Mouse (Mus musculus): ENCODE results near the gene Stk19. TPM values are rescaled to one million over a fixed set of nuclear protein-coding genes. Genes with fewer than 3 reads are reported as not detected.

Stk19 gene
- polyA plus RNA-seq (2012; fragmentation: generic; extraction: Trizol), result 10 to 100 TPM; 38.4 to 44.5 TPM

GRCm38 (mm10) chr17:34836856-34837221, at the start of gene Stk19, which contains the start of gene Dxo:
Gene Stk19, minus strand, starts transcription at chr17:34836945.
Gene Dxo, plus strand, starts transcription at chr17:34837019.

GRCm38 (mm10) chr17:34881683-34882310, 45.1 kb upstream of the Stk19 start, which contains the start of gene Gm20547:
Gene Gm20547, minus strand, starts transcription at chr17:34882042.

DNA sequence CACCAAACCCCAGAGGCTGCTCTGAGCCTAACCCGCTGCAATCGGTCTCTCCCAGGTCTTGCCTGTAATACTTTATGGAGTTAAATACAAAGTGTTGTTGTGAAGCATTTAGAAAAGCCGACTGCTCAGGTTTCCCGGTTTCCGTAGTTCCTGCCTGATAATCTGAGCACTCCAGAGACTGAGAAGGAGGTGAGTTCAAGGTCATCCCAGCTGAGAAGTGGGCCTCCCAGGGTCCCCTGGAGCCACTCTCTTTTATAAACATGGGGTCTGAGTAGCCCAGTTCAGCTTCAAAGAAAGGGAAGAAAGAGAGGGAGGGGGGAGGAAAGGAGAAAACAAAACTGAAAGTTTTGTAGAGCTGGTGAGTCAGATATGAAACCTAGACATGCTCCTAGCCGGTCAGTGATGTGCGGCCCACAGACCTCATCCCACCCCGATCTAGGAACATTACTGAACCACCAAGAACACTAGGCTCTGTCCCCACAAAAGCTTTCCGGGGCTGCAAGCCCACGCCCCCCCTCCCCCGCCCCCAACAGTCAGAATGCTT, 42.7 kb upstream of the Stk19 start, which contains the start of gene Zbtb12:
TSS of gene Zbtb12 (plus strand) at position 148 of the 544 bp plus-strand sequence.

DNA sequence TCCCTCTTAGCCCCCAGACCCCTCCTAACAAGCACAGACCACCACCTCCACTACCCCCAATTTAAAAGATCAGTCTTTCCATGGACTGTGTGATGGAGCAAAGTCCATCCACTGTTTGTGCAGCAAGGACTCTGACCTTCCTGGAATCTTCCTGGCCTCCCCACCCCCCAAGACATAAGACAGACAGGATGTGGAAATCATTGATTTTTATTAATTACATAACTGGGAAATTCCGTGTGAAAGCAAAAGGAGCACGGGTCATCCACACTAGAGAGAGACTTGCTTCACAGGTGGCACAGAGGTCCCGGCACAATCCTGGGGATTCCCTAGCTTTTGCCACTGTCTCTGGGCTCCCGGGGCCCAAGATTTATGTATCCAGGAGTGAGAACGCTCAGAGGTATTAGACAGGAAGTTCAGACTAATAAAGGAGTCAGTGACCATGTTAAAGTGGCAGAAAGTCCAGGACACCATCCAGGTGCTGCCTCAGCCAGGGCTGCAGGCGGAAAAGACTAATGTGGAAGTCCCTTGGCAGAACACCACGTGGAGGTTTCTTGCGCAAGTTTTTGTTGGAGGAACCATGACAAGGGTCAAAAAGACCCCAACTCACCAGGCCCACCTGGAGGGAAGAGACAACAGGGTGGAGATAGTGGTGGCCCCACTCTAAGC, 25.8 kb upstream of the Stk19 start, which contains the start of gene Cfb:
TSS of gene Cfb (minus strand) at position 103 of the 666 bp plus-strand sequence.

GRCm38 (mm10) chr17:34849722-34850516, 13.2 kb upstream of the Stk19 start, which contains the start of the genes Skiv2l and Nelfe:
Gene Skiv2l, minus strand, starts transcription at chr17:34850210.
Gene Nelfe, plus strand, starts transcription at chr17:34850391.

GRCm38 (mm10) chr17:34804301-34804700, 32.4 kb downstream of the Stk19 start, which contains the start of gene Cyp21a1:
Gene Cyp21a1, minus strand, starts transcription at chr17:34804561.

Other genes with a start within 250 kb of the Stk19 start
- under 1 TPM; 0.88 to 0.96 TPM for gene Gpsm3, start 247.1 kb downstream of the Stk19 start, polyA plus RNA-seq (2012; fragmentation: generic; extraction: Trizol)
- 10 to 100 TPM; 15.2 to 41.5 TPM for gene Pbx2, start 245.7 kb downstream of the Stk19 start, polyA plus RNA-seq (2012; fragmentation: generic; extraction: Trizol)
- gene Ager, start 239.1 kb downstream of the Stk19 start, polyA plus RNA-seq (2012; fragmentation: generic; extraction: Trizol), result 1 to 10 TPM in 1 of 2 experiments, under 1 TPM in 1; 0.06 to 1.8 TPM
- 10 to 100 TPM; 23.8 to 60.6 TPM for gene Rnf5, start 233.3 kb downstream of the Stk19 start, polyA plus RNA-seq (2012; fragmentation: generic; extraction: Trizol)
- 10 to 100 TPM; 76.3 to 93.6 TPM for gene Agpat1, start 232.7 kb downstream of the Stk19 start, polyA plus RNA-seq (2012; fragmentation: generic; extraction: Trizol)
- gene Egfl8, start 221.0 kb downstream of the Stk19 start, polyA plus RNA-seq (2012; fragmentation: generic; extraction: Trizol), result 1 to 10 TPM in 1 of 2 experiments, under 1 TPM in 1; 0.05 to 1.4 TPM
- 10 to 100 TPM; 14.7 to 42.5 TPM for gene Ppt2, start 208.4 kb downstream of the Stk19 start, polyA plus RNA-seq (2012; fragmentation: generic; extraction: Trizol)
- under 1 TPM in 1 of 2 experiments, not detected in 1; 0.02 TPM for gene Prrt1, start 207.4 kb downstream of the Stk19 start, polyA plus RNA-seq (2012; fragmentation: generic; extraction: Trizol)
- gene Fkbpl, start 192.2 kb downstream of the Stk19 start, polyA plus RNA-seq (2012; fragmentation: generic; extraction: Trizol), result 10 to 100 TPM; 12.6 to 21.7 TPM
- 10 to 100 TPM; 35.2 to 76.3 TPM for gene Atf6b, start 189.8 kb downstream of the Stk19 start, polyA plus RNA-seq (2012; fragmentation: generic; extraction: Trizol)
- under 1 TPM; 0.04 to 0.46 TPM for gene Tnxb, start 166.4 kb downstream of the Stk19 start, polyA plus RNA-seq (2012; fragmentation: generic; extraction: Trizol)
- 1 to 10 TPM in 1 of 2 experiments, under 1 TPM in 1; 0.07 to 1.3 TPM for gene C4b, start 93.1 kb downstream of the Stk19 start, polyA plus RNA-seq (2012; fragmentation: generic; extraction: Trizol)
- under 1 TPM in 1 of 2 experiments, not detected in 1; 0.09 TPM for gene Cyp21a1, start 32.4 kb downstream of the Stk19 start, polyA plus RNA-seq (2012; fragmentation: generic; extraction: Trizol)
- gene Dxo, start 74 bp upstream of the Stk19 start, polyA plus RNA-seq (2012; fragmentation: generic; extraction: Trizol), result 10 to 100 TPM; 47.7 to 51.0 TPM
- gene Skiv2l, start 13.3 kb upstream of the Stk19 start, polyA plus RNA-seq (2012; fragmentation: generic; extraction: Trizol), result 10 to 100 TPM; 19.7 to 48.2 TPM
- gene Nelfe, start 13.4 kb upstream of the Stk19 start, polyA plus RNA-seq (2012; fragmentation: generic; extraction: Trizol), result 100 to 1,000 TPM in 1 of 2 experiments, 10 to 100 TPM in 1; 65.1 to 134 TPM
- 1 to 10 TPM in 1 of 2 experiments, under 1 TPM in 1; 0.09 to 1.2 TPM for gene Cfb, start 25.6 kb upstream of the Stk19 start, polyA plus RNA-seq (2012; fragmentation: generic; extraction: Trizol)
- gene Zbtb12, start 42.5 kb upstream of the Stk19 start, polyA plus RNA-seq (2012; fragmentation: generic; extraction: Trizol), result 10 to 100 TPM in 1 of 2 experiments, 1 to 10 TPM in 1; 7.9 to 21.3 TPM
- gene Gm20547, start 45.1 kb upstream of the Stk19 start, polyA plus RNA-seq (2012; fragmentation: generic; extraction: Trizol), result not detected
- gene C2, start 61.3 kb upstream of the Stk19 start, polyA plus RNA-seq (2012; fragmentation: generic; extraction: Trizol), result under 1 TPM; 0.44 to 0.51 TPM
- gene Ehmt2, start 61.5 kb upstream of the Stk19 start, polyA plus RNA-seq (2012; fragmentation: generic; extraction: Trizol), result 100 to 1,000 TPM; 206 to 224 TPM
- gene Slc44a4, start 77.5 kb upstream of the Stk19 start, polyA plus RNA-seq (2012; fragmentation: generic; extraction: Trizol), result not detected
- gene Neu1, start 94.3 kb upstream of the Stk19 start, polyA plus RNA-seq (2012; fragmentation: generic; extraction: Trizol), result 10 to 100 TPM in 1 of 2 experiments, 1 to 10 TPM in 1; 6.2 to 20.0 TPM
- 10 to 100 TPM in 1 of 2 experiments, 1 to 10 TPM in 1; 5.1 to 34.0 TPM for gene Hspa1b, start 122.3 kb upstream of the Stk19 start, polyA plus RNA-seq (2012; fragmentation: generic; extraction: Trizol)
- gene Gm20481, start 133.0 kb upstream of the Stk19 start, polyA plus RNA-seq (2012; fragmentation: generic; extraction: Trizol), result not detected
- under 1 TPM; 0.08 to 0.32 TPM for gene Hspa1a, start 135.2 kb upstream of the Stk19 start, polyA plus RNA-seq (2012; fragmentation: generic; extraction: Trizol)
- 1 to 10 TPM in 1 of 2 experiments, under 1 TPM in 1; 0.16 to 1.9 TPM for gene Hspa1l, start 135.8 kb upstream of the Stk19 start, polyA plus RNA-seq (2012; fragmentation: generic; extraction: Trizol)
- 100 to 1,000 TPM in 1 of 2 experiments, 10 to 100 TPM in 1; 85.9 to 302 TPM for gene Lsm2, start 144.9 kb upstream of the Stk19 start, polyA plus RNA-seq (2012; fragmentation: generic; extraction: Trizol)
- 100 to 1,000 TPM; 118 to 278 TPM for gene Vars, start 164.0 kb upstream of the Stk19 start, polyA plus RNA-seq (2012; fragmentation: generic; extraction: Trizol)
- gene Vwa7, start 179.6 kb upstream of the Stk19 start, polyA plus RNA-seq (2012; fragmentation: generic; extraction: Trizol), result under 1 TPM; 0.02 to 0.09 TPM
- gene Sapcd1, start 191.1 kb upstream of the Stk19 start, polyA plus RNA-seq (2012; fragmentation: generic; extraction: Trizol), result 1 to 10 TPM in 1 of 2 experiments, under 1 TPM in 1; 0.81 to 2.6 TPM
- 1 to 10 TPM; 2.2 to 3.3 TPM for gene Msh5, start 209.8 kb upstream of the Stk19 start, polyA plus RNA-seq (2012; fragmentation: generic; extraction: Trizol)
- gene Clic1, start 213.0 kb upstream of the Stk19 start, polyA plus RNA-seq (2012; fragmentation: generic; extraction: Trizol), result 100 to 1,000 TPM; 603 to 758 TPM
- gene Ddah2, start 222.1 kb upstream of the Stk19 start, polyA plus RNA-seq (2012; fragmentation: generic; extraction: Trizol), result 100 to 1,000 TPM in 1 of 2 experiments, 10 to 100 TPM in 1; 66.2 to 309 TPM
- 1 to 10 TPM in 1 of 2 experiments, under 1 TPM in 1; 0.11 to 1.9 TPM for gene Ly6g6c, start 228.4 kb upstream of the Stk19 start, polyA plus RNA-seq (2012; fragmentation: generic; extraction: Trizol)
- gene Mpig6b, start 229.2 kb upstream of the Stk19 start, polyA plus RNA-seq (2012; fragmentation: generic; extraction: Trizol), result under 1 TPM in 1 of 2 experiments, not detected in 1; 0.14 TPM
- gene Ly6g6e, start 240.0 kb upstream of the Stk19 start, polyA plus RNA-seq (2012; fragmentation: generic; extraction: Trizol), result not detected
- gene Ly6g6d, start 241.1 kb upstream of the Stk19 start, polyA plus RNA-seq (2012; fragmentation: generic; extraction: Trizol), result not detected
- not detected for gene Ly6g6f, start 248.7 kb upstream of the Stk19 start, polyA plus RNA-seq (2012; fragmentation: generic; extraction: Trizol)